Mouse (Mus musculus): ENCODE data around the gene Gnat3. TPM values are rescaled to one million over a fixed set of nuclear protein-coding genes. Genes with fewer than 3 reads are reported as not detected.

Gnat3 gene
- polyA plus RNA-seq, 1 experiment: not detected

GRCm38 (mm10) chr5:17956468-17956867 lies 5.9 kb upstream of the Gnat3 start:
- Histone ChIP-seq H3K27me3 (ENCODE audit: control insufficient read depth) (no peaks in the 10 kb centered on the region), H3K36me3 (ENCODE audit: control insufficient read depth) (no peaks in the 10 kb centered on the region), H3K4me1 (ENCODE audit: control insufficient read depth) (no peaks in the 10 kb centered on the region), H3K9me3 (ENCODE audit: control insufficient read depth, low read length) (no peaks in the 10 kb centered on the region), H3K4me3 (replicated peaks) (no peak overlapping the region)
- TF ChIP-seq GATA1 (IDR thresholded peaks at IDR 0.05; ENCODE audit: low read length) (no peak), TAL1 (IDR thresholded peaks at IDR 0.05; ENCODE audit: low read length) (no peak)

- H3K4me3 ChIP-seq (replicated peaks): no peak overlapping the region
- peak; percentile 17; the same call in 1 of the 3 replicates for TF ChIP-seq TAL1 (IDR thresholded peaks at IDR 0.05; ENCODE audit: low read length)
- no peak for TF ChIP-seq GATA1 (IDR thresholded peaks at IDR 0.05; ENCODE audit: low read length)
Measured at GRCm38 (mm10) chr5:17969704-17970390, 7.5 kb downstream of the Gnat3 start.

GRCm38 (mm10) chr5:17970391-17970730 lies 8.0 kb downstream of the Gnat3 start:
- Histone ChIP-seq H3K36me3 (ENCODE audit: control insufficient read depth) (no peaks in the 10 kb centered on the region), H3K27me3 (ENCODE audit: control insufficient read depth) (no peaks in the 10 kb centered on the region), H3K4me3 (replicated peaks) (no peak overlapping the region), H3K9me3 (ENCODE audit: control insufficient read depth, low read length) (no peaks in the 10 kb centered on the region), H3K4me1 (ENCODE audit: control insufficient read depth) (peaks cover 14% of the 10 kb centered on the region)
- no peak for TF ChIP-seq TAL1 (IDR thresholded peaks at IDR 0.05; ENCODE audit: low read length)
- no peak for TF ChIP-seq GATA1 (IDR thresholded peaks at IDR 0.05; ENCODE audit: low read length)

More at GRCm38 (mm10) chr5:17969704-17970390, 7.5 kb downstream of the Gnat3 start:
- no peaks in the 10 kb centered on the region for H3K9me3 ChIP-seq (ENCODE audit: control insufficient read depth, low read length)
- H3K27me3 ChIP-seq (ENCODE audit: control insufficient read depth): no peaks in the 10 kb centered on the region
- no peaks in the 10 kb centered on the region for H3K36me3 ChIP-seq (ENCODE audit: control insufficient read depth)
- peaks cover 14% of the 10 kb centered on the region for H3K4me1 ChIP-seq (ENCODE audit: control insufficient read depth)

- H3K4me1 ChIP-seq (ENCODE audit: control insufficient read depth): no peaks in the 10 kb centered on the region
- H3K9me3 ChIP-seq (ENCODE audit: control insufficient read depth, low read length): no peaks in the 10 kb centered on the region
- H3K36me3 ChIP-seq (ENCODE audit: control insufficient read depth): no peaks in the 10 kb centered on the region
- no peaks in the 10 kb centered on the region for H3K27me3 ChIP-seq (ENCODE audit: control insufficient read depth)
- TF ChIP-seq GATA1 (IDR thresholded peaks at IDR 0.05; ENCODE audit: low read length) (no peak), TAL1 (IDR thresholded peaks at IDR 0.05; ENCODE audit: low read length) (no peak)
- no peak overlapping the region for H3K4me3 ChIP-seq (replicated peaks)
Measured at GRCm38 (mm10) chr5:17980501-17981121, 18.3 kb downstream of the Gnat3 start.

- no peaks in the 10 kb centered on the region for H3K4me1 ChIP-seq (ENCODE audit: control insufficient read depth)
- TF ChIP-seq GATA1 (IDR thresholded peaks at IDR 0.05; ENCODE audit: low read length) (no peak), TAL1 (IDR thresholded peaks at IDR 0.05; ENCODE audit: low read length) (no peak)
Measured at GRCm38 (mm10) chr5:17982770-17983169, 20.4 kb downstream of the Gnat3 start.

DNA sequence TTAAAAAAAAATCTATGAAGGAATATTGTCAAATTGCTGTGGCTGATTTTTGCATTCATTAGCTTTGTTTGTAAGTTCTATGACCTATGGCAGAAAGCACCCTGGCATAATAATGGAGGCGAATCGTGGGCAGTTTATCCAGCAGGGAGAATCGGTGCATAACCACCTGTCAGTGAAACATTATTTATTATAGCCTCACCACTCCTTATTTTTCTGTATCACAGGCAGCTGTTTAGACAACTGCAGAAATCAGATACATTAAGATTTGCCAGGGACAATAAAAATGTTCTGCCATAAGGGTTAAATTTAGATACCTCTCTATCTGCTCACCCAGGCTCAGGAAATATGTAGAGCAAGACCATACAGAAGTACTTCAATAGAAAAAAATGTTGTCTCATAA lies 22.2 kb downstream of the Gnat3 start:
- Histone ChIP-seq H3K9me3 (ENCODE audit: control insufficient read depth, low read length) (no peaks in the 10 kb centered on the region), H3K4me3 (replicated peaks) (no peak overlapping the region), H3K36me3 (ENCODE audit: control insufficient read depth) (no peaks in the 10 kb centered on the region), H3K27me3 (ENCODE audit: control insufficient read depth) (no peaks in the 10 kb centered on the region), H3K4me1 (ENCODE audit: control insufficient read depth) (no peaks in the 10 kb centered on the region)
- TF ChIP-seq TAL1 (IDR thresholded peaks at IDR 0.05; ENCODE audit: low read length) (no peak), GATA1 (IDR thresholded peaks at IDR 0.05; ENCODE audit: low read length) (no peak)

More at GRCm38 (mm10) chr5:17982770-17983169, 20.4 kb downstream of the Gnat3 start:
- H3K4me3 ChIP-seq (replicated peaks): no peak overlapping the region
- no peaks in the 10 kb centered on the region for H3K9me3 ChIP-seq (ENCODE audit: control insufficient read depth, low read length)
- H3K36me3 ChIP-seq (ENCODE audit: control insufficient read depth): no peaks in the 10 kb centered on the region
- H3K27me3 ChIP-seq (ENCODE audit: control insufficient read depth): no peaks in the 10 kb centered on the region

- Histone ChIP-seq H3K36me3 (ENCODE audit: control insufficient read depth) (no peaks in the 10 kb centered on the region), H3K27me3 (ENCODE audit: control insufficient read depth) (no peaks in the 10 kb centered on the region), H3K4me3 (replicated peaks) (no peak overlapping the region), H3K9me3 (ENCODE audit: control insufficient read depth, low read length) (no peaks in the 10 kb centered on the region), H3K4me1 (ENCODE audit: control insufficient read depth) (no peaks in the 10 kb centered on the region)
- TF ChIP-seq GATA1 (IDR thresholded peaks at IDR 0.05; ENCODE audit: low read length) (no peak), TAL1 (IDR thresholded peaks at IDR 0.05; ENCODE audit: low read length) (no peak)
Measured at GRCm38 (mm10) chr5:17986611-17987010, 24.3 kb downstream of the Gnat3 start.

GRCm38 (mm10) chr5:17990618-17991017 lies 28.3 kb downstream of the Gnat3 start:
- no peaks in the 10 kb centered on the region for H3K36me3 ChIP-seq (ENCODE audit: control insufficient read depth)
- H3K4me3 ChIP-seq (replicated peaks): no peak overlapping the region
- H3K9me3 ChIP-seq (ENCODE audit: control insufficient read depth, low read length): no peaks in the 10 kb centered on the region
- H3K4me1 ChIP-seq (ENCODE audit: control insufficient read depth): no peaks in the 10 kb centered on the region
- no peaks in the 10 kb centered on the region for H3K27me3 ChIP-seq (ENCODE audit: control insufficient read depth)
- TF ChIP-seq TAL1 (IDR thresholded peaks at IDR 0.05; ENCODE audit: low read length): no peak
- TF ChIP-seq GATA1 (IDR thresholded peaks at IDR 0.05; ENCODE audit: low read length): no peak

GRCm38 (mm10) chr5:17999570-17999969 lies 37.2 kb downstream of the Gnat3 start:
- H3K27me3 ChIP-seq (ENCODE audit: control insufficient read depth): no peaks in the 10 kb centered on the region
- no peaks in the 10 kb centered on the region for H3K9me3 ChIP-seq (ENCODE audit: control insufficient read depth, low read length)
- H3K36me3 ChIP-seq (ENCODE audit: control insufficient read depth): no peaks in the 10 kb centered on the region
- TF ChIP-seq TAL1 (IDR thresholded peaks at IDR 0.05; ENCODE audit: low read length): no peak
- no peaks in the 10 kb centered on the region for H3K4me1 ChIP-seq (ENCODE audit: control insufficient read depth)
- no peak overlapping the region for H3K4me3 ChIP-seq (replicated peaks)
